Mouse (Mus musculus): ENCODE measurements around the gene Gm16253.
A peak's percentile ranks its signal among the peaks of the same experiment; 100 is the strongest.

Gm16253 gene

GRCm38 (mm10) chr3:96576690-96577541 is at the start of gene Gm16253:
Gene Gm16253 (plus strand): TSS chr3:96576984.
- peak; percentile 74 for DNase-seq (ENCODE audit: low spot score)

- DNase-seq (ENCODE audit: low spot score): no peak
Measured at GRCm38 (mm10) chr3:96528506-96528905, 48.3 kb upstream of the Gm16253 start.

GRCm38 (mm10) chr3:96532050-96532449 is 44.7 kb upstream of the Gm16253 start:
- DNase-seq (ENCODE audit: low spot score): no peak

GRCm38 (mm10) chr3:96534300-96534699 is 42.5 kb upstream of the Gm16253 start:
- no peak for DNase-seq (ENCODE audit: low spot score)

- no peak for DNase-seq (ENCODE audit: low spot score)
Measured at GRCm38 (mm10) chr3:96539316-96539715, 37.5 kb upstream of the Gm16253 start.

GRCm38 (mm10) chr3:96540740-96541139 is 36.0 kb upstream of the Gm16253 start:
- DNase-seq (ENCODE audit: low spot score): no peak

GRCm38 (mm10) chr3:96541328-96542078 is 35.3 kb upstream of the Gm16253 start:
- DNase-seq (ENCODE audit: low spot score): no peak

- no peak for DNase-seq (ENCODE audit: low spot score)
Measured at GRCm38 (mm10) chr3:96542554-96542953, 34.2 kb upstream of the Gm16253 start.

GRCm38 (mm10) chr3:96543345-96543744 is 33.4 kb upstream of the Gm16253 start:
- DNase-seq (ENCODE audit: low spot score): no peak

GRCm38 (mm10) chr3:96545565-96545964 is 31.2 kb upstream of the Gm16253 start:
- DNase-seq (ENCODE audit: low spot score): no peak

- DNase-seq (ENCODE audit: low spot score): no peak
Measured at GRCm38 (mm10) chr3:96546880-96547279, 29.9 kb upstream of the Gm16253 start.

- DNase-seq (ENCODE audit: low spot score): peak; percentile 66
Measured at GRCm38 (mm10) chr3:96547389-96547960, 29.3 kb upstream of the Gm16253 start.

- DNase-seq (ENCODE audit: low spot score): no peak
Measured at GRCm38 (mm10) chr3:96548824-96549223, 28.0 kb upstream of the Gm16253 start.

GRCm38 (mm10) chr3:96549346-96549745 is 27.4 kb upstream of the Gm16253 start:
- DNase-seq (ENCODE audit: low spot score): no peak

GRCm38 (mm10) chr3:96551203-96551602 is 25.6 kb upstream of the Gm16253 start:
- DNase-seq (ENCODE audit: low spot score): peak; percentile 20

- DNase-seq (ENCODE audit: low spot score): no peak
Measured at GRCm38 (mm10) chr3:96551890-96552289, 24.9 kb upstream of the Gm16253 start.

- no peak for DNase-seq (ENCODE audit: low spot score)
Measured at GRCm38 (mm10) chr3:96553601-96554000, 23.2 kb upstream of the Gm16253 start.

- DNase-seq (ENCODE audit: low spot score): no peak
Measured at GRCm38 (mm10) chr3:96554251-96554650, 22.5 kb upstream of the Gm16253 start.

GRCm38 (mm10) chr3:96555041-96555596 is 21.7 kb upstream of the Gm16253 start:
- no peak for DNase-seq (ENCODE audit: low spot score)

- no peak for DNase-seq (ENCODE audit: low spot score)
Measured at GRCm38 (mm10) chr3:96555999-96556614, 20.7 kb upstream of the Gm16253 start.

GRCm38 (mm10) chr3:96556651-96557635 is 19.8 kb upstream of the Gm16253 start:
- peak; percentile 47 for DNase-seq (ENCODE audit: low spot score)
